Mouse (Mus musculus): ENCODE measurements around the gene R3hdm1. TPM values are rescaled to one million over a fixed set of nuclear protein-coding genes. Genes with fewer than 3 reads are reported as not detected.

Gene R3hdm1
- total and polyA plus RNA-seq, 3 experiments = 17.7 to 164 (median 106) TPM

GRCm38 (mm10) chr1:128062167-128062566 lies 40.9 kb upstream of the R3hdm1 start:
- Histone ChIP-seq H3K4me3 (ENCODE audit: control insufficient read depth in 1 of 2, insufficient read depth in 1 of 2, low read depth in 2 of 2, low read length in 2 of 2) (no peak overlapping the region), H3K9ac (ENCODE audit: control insufficient read depth, low read depth, low read length, poor library complexity, severe bottlenecking) (no peak overlapping the region), H3K36me3 (ENCODE audit: control insufficient read depth in 1 of 2, insufficient read depth in 2 of 2, low read length in 2 of 2) (peaks cover 0 to 3% of the 10 kb centered on the region in 2 experiments; a peak in 2 of 4 replicates), H3K79me2 (ENCODE audit: control insufficient read depth, insufficient read depth, low read length, poor library complexity) (no peaks in the 10 kb centered on the region), H3K9me3 (replicated peaks; ENCODE audit: insufficient read depth, low read length) (no peaks in the 10 kb centered on the region), H3K27me3 (ENCODE audit: control insufficient read depth in 1 of 2, insufficient read depth in 2 of 2, low read length in 2 of 2) (no peaks in the 10 kb centered on the region), H3K4me1 (ENCODE audit: control insufficient read depth in 1 of 2, insufficient read depth in 2 of 2, low read length in 2 of 2) (peaks cover 0 to 2% of the 10 kb centered on the region in 2 experiments; a peak in 1 of 4 replicates), H3K27ac (ENCODE audit: control insufficient read depth, low read depth, low read length) (no peak overlapping the region)
- TF ChIP-seq UBTF (IDR thresholded peaks at IDR 0.05; ENCODE audit: borderline replicate concordance, insufficient read depth, low read depth, low read length) = no peak
- no peak for TF ChIP-seq SIN3A (IDR thresholded peaks at IDR 0.05; ENCODE audit: low read length)
- TF ChIP-seq ZC3H11A (IDR thresholded peaks at IDR 0.05; ENCODE audit: low read depth, low read length) = no peak
- TF ChIP-seq MYC (IDR thresholded peaks at IDR 0.05; ENCODE audit: low read depth, low read length) = no peak
- no peak for TF ChIP-seq MEF2A (IDR thresholded peaks at IDR 0.05; ENCODE audit: extremely low read depth, insufficient replicate concordance, low read depth, low read length, poor library complexity, severe bottlenecking)
- no peak for TF ChIP-seq ZNF384 (IDR thresholded peaks at IDR 0.05; ENCODE audit: low read depth, low read length)
- no peak for TF ChIP-seq CHD1 (IDR thresholded peaks at IDR 0.05; ENCODE audit: low read depth, low read length)
- no peak for TF ChIP-seq JUND (IDR thresholded peaks at IDR 0.05; ENCODE audit: low read depth, low read length)
- no peak for TF ChIP-seq RCOR1 (IDR thresholded peaks at IDR 0.05; ENCODE audit: low read depth, low read length)
- no peak for TF ChIP-seq TCF12 (IDR thresholded peaks at IDR 0.05; ENCODE audit: low read depth, low read length)
- TF ChIP-seq ZKSCAN1 (IDR thresholded peaks at IDR 0.05; ENCODE audit: low read depth, low read length) = no peak
- no peak for TF ChIP-seq POLR2AphosphoS5 (IDR thresholded peaks at IDR 0.05; ENCODE audit: borderline replicate concordance, low read depth, low read length)
- TF ChIP-seq POLR2AphosphoS2 (IDR thresholded peaks at IDR 0.05; ENCODE audit: low read length) = no peak
- TF ChIP-seq CTCF (IDR thresholded peaks at IDR 0.05 in 2 of 3, conservative IDR thresholded peaks at IDR 0.05 in 1 of 3; ENCODE audit: control insufficient read depth in 1 of 3, insufficient read depth in 1 of 3, low read depth in 2 of 3, low read length in 3 of 3, poor library complexity in 1 of 3, severe bottlenecking in 1 of 3) = no peak
- DNase-seq (ENCODE audit: low read depth, low spot score) = no peak

- H3K9ac ChIP-seq (ENCODE audit: control insufficient read depth, low read depth, low read length, poor library complexity, severe bottlenecking) = no peak overlapping the region
- no peaks in the 10 kb centered on the region for H3K27me3 ChIP-seq (ENCODE audit: control insufficient read depth in 1 of 2, insufficient read depth in 2 of 2, low read length in 2 of 2)
- no peak for TF ChIP-seq EP300 (IDR thresholded peaks at IDR 0.05; ENCODE audit: low read depth in 1 of 2, low read length in 2 of 2)
- no peak for TF ChIP-seq GABPA (IDR thresholded peaks at IDR 0.05; ENCODE audit: low read depth, low read length)
- no peak for TF ChIP-seq HCFC1 (IDR thresholded peaks at IDR 0.05; ENCODE audit: low read depth, low read length)
- TF ChIP-seq RAD21 (IDR thresholded peaks at IDR 0.05; ENCODE audit: low read depth, low read length) = no peak
- no peak for TF ChIP-seq NRF1 (IDR thresholded peaks at IDR 0.05; ENCODE audit: insufficient read depth, low read depth, low read length, poor library complexity, severe bottlenecking)
- no peak for TF ChIP-seq USF1 (IDR thresholded peaks at IDR 0.05; ENCODE audit: low read depth, low read length)
- no peak for TF ChIP-seq KAT2A (conservative IDR thresholded peaks at IDR 0.05; ENCODE audit: low read depth, low read length)
- no peak for TF ChIP-seq TCF12 (IDR thresholded peaks at IDR 0.05; ENCODE audit: low read depth, low read length)
- TF ChIP-seq USF2 (IDR thresholded peaks at IDR 0.05; ENCODE audit: borderline replicate concordance in 1 of 2, insufficient read depth in 1 of 2, low read depth in 1 of 2, low read length in 2 of 2) = no peak
- no peak for TF ChIP-seq E2F4 (IDR thresholded peaks at IDR 0.05; ENCODE audit: borderline replicate concordance, low read depth, low read length)
- no peak for TF ChIP-seq MEF2A (IDR thresholded peaks at IDR 0.05; ENCODE audit: extremely low read depth, insufficient replicate concordance, low read depth, low read length, poor library complexity, severe bottlenecking)
- no peak for TF ChIP-seq MXI1 (IDR thresholded peaks at IDR 0.05; ENCODE audit: low read depth, low read length)
- no peak for TF ChIP-seq MYB (IDR thresholded peaks at IDR 0.05; ENCODE audit: low read depth, low read length)
- TF ChIP-seq JUND (IDR thresholded peaks at IDR 0.05; ENCODE audit: low read depth, low read length) = no peak
- no peak for TF ChIP-seq NELFE (IDR thresholded peaks at IDR 0.05; ENCODE audit: low read depth, low read length)
- H3K4me1 ChIP-seq (ENCODE audit: control insufficient read depth in 1 of 2, insufficient read depth in 2 of 2, low read length in 2 of 2) = peaks cover 6 to 9% of the 10 kb centered on the region in 2 experiments
- no peak overlapping the region for H3K27ac ChIP-seq (ENCODE audit: control insufficient read depth, low read depth, low read length)
- no peaks in the 10 kb centered on the region for H3K79me2 ChIP-seq (ENCODE audit: control insufficient read depth, insufficient read depth, low read length, poor library complexity)
- DNase-seq (ENCODE audit: low read depth, low spot score) = no peak
- H3K9me3 ChIP-seq (replicated peaks; ENCODE audit: insufficient read depth, low read length) = no peaks in the 10 kb centered on the region
- no peak overlapping the region for H3K4me3 ChIP-seq (ENCODE audit: control insufficient read depth in 1 of 2, insufficient read depth in 1 of 2, low read depth in 2 of 2, low read length in 2 of 2)
- peaks cover 0 to 16% of the 10 kb centered on the region in 2 experiments; a peak in 2 of 4 replicates for H3K36me3 ChIP-seq (ENCODE audit: control insufficient read depth in 1 of 2, insufficient read depth in 2 of 2, low read length in 2 of 2)
These were observed 38.4 kb upstream of the R3hdm1 start for GRCm38 (mm10) chr1:128064716-128065115.
